Mouse (Mus musculus): ENCODE results near the gene Inava. TPM values are rescaled to one million over a fixed set of nuclear protein-coding genes. Genes with fewer than 3 reads are reported as not detected.

Inava gene
- total RNA-seq, 2 experiments from 2014 or later = not detected

GRCm38 (mm10) chr1:136232285-136232926 lies 1.7 kb downstream of the Inava start:
- no peak for ATAC-seq (replicated peaks; ENCODE audit: low FRiP score, poor library complexity, severe bottlenecking)

GRCm38 (mm10) chr1:136231596-136231995 lies 2.5 kb downstream of the Inava start:
- ATAC-seq (replicated peaks; ENCODE audit: low FRiP score, poor library complexity, severe bottlenecking) = no peak

- ATAC-seq (replicated peaks; ENCODE audit: low FRiP score, poor library complexity, severe bottlenecking) = no peak
Observed at GRCm38 (mm10) chr1:136230201-136230600, 3.9 kb downstream of the Inava start.

GRCm38 (mm10) chr1:136229040-136229373 lies 5.1 kb downstream of the Inava start:
- ATAC-seq (replicated peaks; ENCODE audit: low FRiP score, poor library complexity, severe bottlenecking) = no peak

GRCm38 (mm10) chr1:136228328-136229039 lies 5.6 kb downstream of the Inava start:
- ATAC-seq (replicated peaks; ENCODE audit: low FRiP score, poor library complexity, severe bottlenecking) = no peak

- no peak for ATAC-seq (replicated peaks; ENCODE audit: low FRiP score, poor library complexity, severe bottlenecking)
Observed at GRCm38 (mm10) chr1:136227870-136228269, 6.2 kb downstream of the Inava start.

- ATAC-seq (replicated peaks; ENCODE audit: low FRiP score, poor library complexity, severe bottlenecking) = no peak
Observed at GRCm38 (mm10) chr1:136226626-136227025, 7.4 kb downstream of the Inava start.

GRCm38 (mm10) chr1:136225846-136226245 lies 8.2 kb downstream of the Inava start:
- ATAC-seq (replicated peaks; ENCODE audit: low FRiP score, poor library complexity, severe bottlenecking) = no peak

GRCm38 (mm10) chr1:136223758-136224342 lies 10.2 kb downstream of the Inava start:
- no peak for ATAC-seq (replicated peaks; ENCODE audit: low FRiP score, poor library complexity, severe bottlenecking)

- ATAC-seq (replicated peaks; ENCODE audit: low FRiP score, poor library complexity, severe bottlenecking) = no peak
Observed at GRCm38 (mm10) chr1:136222386-136222785, 11.7 kb downstream of the Inava start.

- no peak for ATAC-seq (replicated peaks; ENCODE audit: low FRiP score, poor library complexity, severe bottlenecking)
Observed at GRCm38 (mm10) chr1:136220037-136220871, 13.8 kb downstream of the Inava start.

- ATAC-seq (replicated peaks; ENCODE audit: low FRiP score, poor library complexity, severe bottlenecking) = no peak
Observed at GRCm38 (mm10) chr1:136214304-136214703, 19.8 kb downstream of the Inava start.

GRCm38 (mm10) chr1:136212803-136213202 lies 21.3 kb downstream of the Inava start, which contains the start of gene Mroh3:
TSS of gene Mroh3 (minus strand) at chr1:136212828.
- ATAC-seq (replicated peaks; ENCODE audit: low FRiP score, poor library complexity, severe bottlenecking) = no peak

GRCm38 (mm10) chr1:136190033-136190432 lies 44.0 kb downstream of the Inava start:
- ATAC-seq (replicated peaks; ENCODE audit: low FRiP score, poor library complexity, severe bottlenecking) = no peak

GRCm38 (mm10) chr1:136179511-136180001 lies 54.5 kb downstream of the Inava start:
- peak; percentile 40 for ATAC-seq (replicated peaks; ENCODE audit: low FRiP score, poor library complexity, severe bottlenecking)

GRCm38 (mm10) chr1:136178741-136179140 lies 55.3 kb downstream of the Inava start:
- no peak for ATAC-seq (replicated peaks; ENCODE audit: low FRiP score, poor library complexity, severe bottlenecking)

- no peak for ATAC-seq (replicated peaks; ENCODE audit: low FRiP score, poor library complexity, severe bottlenecking)
Observed at GRCm38 (mm10) chr1:136177085-136177484, 57.0 kb downstream of the Inava start.

- peak; percentile 56 for ATAC-seq (replicated peaks; ENCODE audit: low FRiP score, poor library complexity, severe bottlenecking)
Observed at GRCm38 (mm10) chr1:136175183-136175582, 58.9 kb downstream of the Inava start.

- no peak for ATAC-seq (replicated peaks; ENCODE audit: low FRiP score, poor library complexity, severe bottlenecking)
Observed at GRCm38 (mm10) chr1:136174101-136174606, 59.9 kb downstream of the Inava start.

GRCm38 (mm10) chr1:136172696-136173095 lies 61.4 kb downstream of the Inava start:
- no peak for ATAC-seq (replicated peaks; ENCODE audit: low FRiP score, poor library complexity, severe bottlenecking)
